Mouse (Mus musculus): ENCODE results near the gene Taok3. TPM values are rescaled to one million over a fixed set of nuclear protein-coding genes. Genes with fewer than 3 reads are reported as not detected.

Gene Taok3
- total and polyA plus RNA-seq, 3 experiments, result 8.3 to 35.0 (median 17.4) TPM

- DNase-seq (ENCODE audit: extremely low read depth), result no peak
- no peak overlapping the region for H3K27ac ChIP-seq (ENCODE audit: insufficient read depth, low read depth)
- peaks cover under 1% of the 10 kb centered on the region for H3K9me3 ChIP-seq (replicated peaks; ENCODE audit: low read length)
- TF ChIP-seq HCFC1 (IDR thresholded peaks at IDR 0.05; ENCODE audit: low read depth, low read length) (no peak), MAFK (IDR thresholded peaks at IDR 0.05; ENCODE audit: insufficient replicate concordance, low read length) (no peak), ZKSCAN1 (IDR thresholded peaks at IDR 0.05; ENCODE audit: borderline replicate concordance, low read depth, low read length) (no peak), POLR2A (IDR thresholded peaks at IDR 0.05; ENCODE audit: low read depth, low read length) (no peak), MYC (IDR thresholded peaks at IDR 0.05; ENCODE audit: low read depth, low read length) (no peak), TCF12 (IDR thresholded peaks at IDR 0.05; ENCODE audit: low read depth, low read length) (no peak), MEF2A (IDR thresholded peaks at IDR 0.05; ENCODE audit: borderline replicate concordance, low read depth, low read length) (no peak), E2F4 (IDR thresholded peaks at IDR 0.05; ENCODE audit: insufficient replicate concordance, low read depth, low read length) (no peak), ETS1 (conservative IDR thresholded peaks at IDR 0.05; ENCODE audit: low read depth, low read length) (no peak), MXI1 (IDR thresholded peaks at IDR 0.05; ENCODE audit: low read depth, low read length) (no peak), BHLHE40 (IDR thresholded peaks at IDR 0.05; ENCODE audit: low read depth, low read length) (no peak), JUND (conservative IDR thresholded peaks at IDR 0.05; ENCODE audit: low read depth, low read length) (no peak), PAX5 (IDR thresholded peaks at IDR 0.05; ENCODE audit: low read length) (no peak), SMC3 (IDR thresholded peaks at IDR 0.05; ENCODE audit: low read depth, low read length) (no peak), MAZ (IDR thresholded peaks at IDR 0.05; ENCODE audit: low read depth, low read length) (no peak), NRF1 (IDR thresholded peaks at IDR 0.05; ENCODE audit: low read depth, low read length) (no peak), USF1 (IDR thresholded peaks at IDR 0.05; ENCODE audit: low read depth, low read length) (no peak), ZNF384 (IDR thresholded peaks at IDR 0.05; ENCODE audit: low read depth, low read length) (no peak)
- H3K9ac ChIP-seq (ENCODE audit: insufficient read depth, low read depth), result no peak overlapping the region
- no peaks in the 10 kb centered on the region for H3K27me3 ChIP-seq (replicated peaks)
- in situ Hi-C loops (cut with MboI; ENCODE audit: low pct_ligation_motif_present, low pct_unique_long_range_greater_than_20kb, low sequenced_read_pairs), result no loop called here
- peaks cover 0 to 7% of the 10 kb centered on the region in 2 experiments; a peak in 2 of 4 replicates for H3K4me1 ChIP-seq (ENCODE audit: control insufficient read depth in 1 of 2, insufficient read depth in 2 of 2)
- no peak overlapping the region for H3K4me3 ChIP-seq (replicated peaks in 1 of 3; ENCODE audit: low read depth in 2 of 3, low read length in 2 of 3, poor library complexity in 1 of 3)
- H3K79me2 ChIP-seq (replicated peaks; ENCODE audit: control insufficient read depth, extremely low read depth, insufficient read depth, poor library complexity, severe bottlenecking), result no peaks in the 10 kb centered on the region
- no peak overlapping the region for H3K4me2 ChIP-seq (ENCODE audit: insufficient read depth, low read depth, poor library complexity, severe bottlenecking)
- H3K36me3 ChIP-seq (replicated peaks in 1 of 2; ENCODE audit: control insufficient read depth in 1 of 2, insufficient read depth in 1 of 2, low read length in 1 of 2), result peaks cover 56 to 96% of the 10 kb centered on the region in 2 experiments
- dilution Hi-C loops (cut with MboI; ENCODE audit: extremely low pct_ligation_motif_present, extremely low pct_unique_long_range_greater_than_20kb, low sequenced_read_pairs), result no loop called here
Observed at GRCm38 (mm10) chr5:117258276-117258675, 138.3 kb downstream of the Taok3 start.

GRCm38 (mm10) chr5:117263566-117263965, 143.6 kb downstream of the Taok3 start:
- H3K4me2 ChIP-seq (ENCODE audit: insufficient read depth, low read depth, poor library complexity, severe bottlenecking), result no peak overlapping the region
- dilution Hi-C loops (cut with MboI; ENCODE audit: extremely low pct_ligation_motif_present, extremely low pct_unique_long_range_greater_than_20kb, low sequenced_read_pairs) (no loop called here), in situ Hi-C loops (cut with MboI; ENCODE audit: low pct_ligation_motif_present, low pct_unique_long_range_greater_than_20kb, low sequenced_read_pairs) (no loop called here)
- H3K9me3 ChIP-seq (replicated peaks; ENCODE audit: low read length), result peaks cover 6% of the 10 kb centered on the region
- H3K36me3 ChIP-seq (replicated peaks in 1 of 2; ENCODE audit: control insufficient read depth in 1 of 2, insufficient read depth in 1 of 2, low read length in 1 of 2), result peaks cover 42 to 94% of the 10 kb centered on the region in 2 experiments
- no peak overlapping the region for H3K27ac ChIP-seq (ENCODE audit: insufficient read depth, low read depth)
- H3K4me3 ChIP-seq (replicated peaks in 1 of 3; ENCODE audit: low read depth in 2 of 3, low read length in 2 of 3, poor library complexity in 1 of 3), result no peak overlapping the region
- H3K9ac ChIP-seq (ENCODE audit: insufficient read depth, low read depth), result no peak overlapping the region
- peaks cover 0 to 10% of the 10 kb centered on the region in 2 experiments; a peak in 2 of 4 replicates for H3K4me1 ChIP-seq (ENCODE audit: control insufficient read depth in 1 of 2, insufficient read depth in 2 of 2)
- TF ChIP-seq TBP (conservative IDR thresholded peaks at IDR 0.05; ENCODE audit: low read depth, low read length) (no peak), POLR2A (IDR thresholded peaks at IDR 0.05; ENCODE audit: low read depth, low read length) (no peak), ELF1 (IDR thresholded peaks at IDR 0.05; ENCODE audit: low read depth, low read length) (no peak), IRF4 (IDR thresholded peaks at IDR 0.05; ENCODE audit: low read depth, low read length) (no peak), CHD1 (IDR thresholded peaks at IDR 0.05; ENCODE audit: low read depth, low read length) (no peak), ZC3H11A (IDR thresholded peaks at IDR 0.05; ENCODE audit: low read depth, low read length) (no peak)
- DNase-seq (ENCODE audit: extremely low read depth), result no peak
- no peaks in the 10 kb centered on the region for H3K79me2 ChIP-seq (replicated peaks; ENCODE audit: control insufficient read depth, extremely low read depth, insufficient read depth, poor library complexity, severe bottlenecking)
- H3K27me3 ChIP-seq (replicated peaks), result no peaks in the 10 kb centered on the region
